ENCODE assay signal across 15 mouse cellular contexts in genomic region chr7:96740631-96741030, GRCm38 (mm10).
"Had no signal": no experiment of that assay in that cellular context is flagged by ENCODE, and none has a peak within 500 bp of the region (broad histone marks: within the 10 kb centered on the region; RNA-seq: fewer than 3 reads in every experiment).

No protein-coding gene starts in this region.

- H3K27ac ChIP-seq: liver, embryonic 13.5 days; midbrain, embryonic 15.5 days; neural tube, embryonic 13.5 days had no signal

- H3K4me1 ChIP-seq: liver, embryonic 13.5 days; midbrain, embryonic 15.5 days had no signal

- H3K36me3 ChIP-seq: liver, embryonic 13.5 days; midbrain, embryonic 15.5 days had no signal

- H3K4me2 ChIP-seq: liver, embryonic 13.5 days; midbrain, embryonic 11.5 days; midbrain, embryonic 15.5 days; neural tube, embryonic 13.5 days had no signal

- DNase-seq: kidney, adult 8-10 months; kidney, postnatal 25 days; liver; liver, embryonic 13.5 days; liver, postnatal 0 days; lung, postnatal 36 days; right cerebral cortex, postnatal 14 days; thymus, adult 2 months; thymus, postnatal 25 days had no signal

- H3K9ac ChIP-seq: liver, embryonic 13.5 days; liver, postnatal 0 days; midbrain, embryonic 15.5 days; neural tube, embryonic 13.5 days had no signal

- H3K4me3 ChIP-seq: liver, embryonic 13.5 days; megakaryocyte, embryonic 14.5 days; midbrain, embryonic 15.5 days; neural tube, embryonic 13.5 days had no signal

- ATAC-seq: intestine, postnatal 0 days; liver, postnatal 0 days; lung, postnatal 0 days; midbrain, embryonic 15.5 days had no signal

- H3K27me3 ChIP-seq: liver, embryonic 13.5 days; midbrain, embryonic 15.5 days; neural tube, embryonic 13.5 days had no signal

- H3K9me3 ChIP-seq: liver, embryonic 13.5 days; megakaryocyte, embryonic 14.5 days; midbrain, embryonic 15.5 days; neural tube, embryonic 13.5 days had no signal
